Mouse (Mus musculus): ENCODE data around the gene Fbxo39. TPM values are rescaled to one million over a fixed set of nuclear protein-coding genes. Genes with fewer than 3 reads are reported as not detected.

Fbxo39 gene
- under 1 TPM in 12 of 26 experiments, not detected in 14; 0.29 to 0.92 (median 0.52) TPM for total RNA-seq (2018; cell fraction: chromatin; rRNA removed)
- total RNA-seq (2018; cell fraction: cytosol; rRNA removed): under 1 TPM in 7 of 26 experiments, not detected in 19; 0.05 to 0.15 (median 0.07) TPM
- 1 to 10 TPM in 2 of 26 experiments, under 1 TPM in 19, not detected in 5; 0.34 to 1.7 (median 0.60) TPM for total RNA-seq (2018; cell fraction: nucleus; rRNA removed)
- not detected in 3 replicates for polyA plus RNA-seq (2018)

- H3K4me3 ChIP-seq (ENCODE audit: inconsistent target): no peak within 1 kb of the TSS
- no peaks in the 10 kb centered on the region for H3K79me2 ChIP-seq (ENCODE audit: inconsistent target)
- no peak within 1 kb of the TSS for H3K27ac ChIP-seq
- 17% methylated on average over 38 of the region's 42 CpGs for WGBS (ENCODE audit: missing documents)
- H3K36me3 ChIP-seq (ENCODE audit: inconsistent target): peaks cover 24% of the 10 kb centered on the region
These were observed at the start of gene Fbxo39 for GRCm38 (mm10) chr11:72314151-72314895. Gene Fbxo39, plus strand, starts transcription at chr11:72314444.

GRCm38 (mm10) chr11:72265483-72265882 lies 48.8 kb upstream of the Fbxo39 start:
- H3K4me3 ChIP-seq (ENCODE audit: inconsistent target): no peak overlapping the region
- H3K27ac ChIP-seq: no peak overlapping the region
- H3K79me2 ChIP-seq (ENCODE audit: inconsistent target): no peaks in the 10 kb centered on the region
- 17% methylated on average over 11 of the region's 11 CpGs for WGBS (ENCODE audit: missing documents)
- no peaks in the 10 kb centered on the region for H3K36me3 ChIP-seq (ENCODE audit: inconsistent target)

GRCm38 (mm10) chr11:72266207-72266959 lies 47.9 kb upstream of the Fbxo39 start:
- Histone ChIP-seq H3K4me3 (ENCODE audit: inconsistent target) (no peak overlapping the region), H3K27ac (no peak overlapping the region), H3K36me3 (ENCODE audit: inconsistent target) (no peaks in the 10 kb centered on the region), H3K79me2 (ENCODE audit: inconsistent target) (no peaks in the 10 kb centered on the region)
- 2% methylated on average over 46 of the region's 46 CpGs for WGBS (ENCODE audit: missing documents)

GRCm38 (mm10) chr11:72266960-72267560 lies 47.2 kb upstream of the Fbxo39 start, which contains the start of gene Slc13a5:
Gene Slc13a5, minus strand, starts transcription at chr11:72267222.
- WGBS (ENCODE audit: missing documents): 9% methylated on average over 36 of the region's 36 CpGs
- no peak within 1 kb of the TSS for H3K4me3 ChIP-seq (ENCODE audit: inconsistent target)
- H3K36me3 ChIP-seq (ENCODE audit: inconsistent target): no peaks in the 10 kb centered on the region
- no peaks in the 10 kb centered on the region for H3K79me2 ChIP-seq (ENCODE audit: inconsistent target)
- no peak within 1 kb of the TSS for H3K27ac ChIP-seq

DNA sequence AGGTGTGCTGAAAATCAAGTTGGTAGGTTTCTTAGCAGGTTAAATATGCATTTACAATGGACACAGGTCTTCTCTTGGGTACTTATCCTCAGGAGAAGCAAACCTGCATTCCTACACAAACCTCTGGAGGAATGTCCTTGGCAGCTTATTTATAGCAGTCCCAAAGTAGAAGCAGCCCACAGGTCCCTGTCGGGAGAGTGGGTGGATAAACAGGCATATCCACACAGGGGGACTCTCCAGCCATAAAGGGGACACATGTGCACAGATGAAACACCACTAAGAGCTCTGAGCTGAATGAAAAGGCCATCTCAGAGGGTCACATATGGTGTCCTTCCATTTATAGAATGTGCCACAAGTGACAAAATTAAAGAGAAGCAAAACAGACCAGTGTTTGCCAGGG lies 42.5 kb upstream of the Fbxo39 start:
- 58% methylated on average over 1 of the region's 1 CpGs for whole genome bisulfite sequencing (ENCODE audit: missing documents)
- Histone ChIP-seq H3K79me2 (ENCODE audit: inconsistent target) (no peaks in the 10 kb centered on the region), H3K36me3 (ENCODE audit: inconsistent target) (no peaks in the 10 kb centered on the region), H3K27ac (no peak overlapping the region), H3K4me3 (ENCODE audit: inconsistent target) (no peak overlapping the region)

GRCm38 (mm10) chr11:72273341-72273740 lies 40.9 kb upstream of the Fbxo39 start:
- H3K36me3 ChIP-seq (ENCODE audit: inconsistent target): no peaks in the 10 kb centered on the region
- WGBS (ENCODE audit: missing documents): 82% methylated on average over 3 of the region's 3 CpGs
- H3K4me3 ChIP-seq (ENCODE audit: inconsistent target): no peak overlapping the region
- no peak overlapping the region for H3K27ac ChIP-seq
- no peaks in the 10 kb centered on the region for H3K79me2 ChIP-seq (ENCODE audit: inconsistent target)

GRCm38 (mm10) chr11:72281143-72281851 lies 32.9 kb upstream of the Fbxo39 start:
- no peak overlapping the region for H3K27ac ChIP-seq
- H3K79me2 ChIP-seq (ENCODE audit: inconsistent target): no peaks in the 10 kb centered on the region
- no peaks in the 10 kb centered on the region for H3K36me3 ChIP-seq (ENCODE audit: inconsistent target)
- 85% methylated on average over 5 of the region's 5 CpGs for WGBS (ENCODE audit: missing documents)
- H3K4me3 ChIP-seq (ENCODE audit: inconsistent target): no peak overlapping the region

DNA sequence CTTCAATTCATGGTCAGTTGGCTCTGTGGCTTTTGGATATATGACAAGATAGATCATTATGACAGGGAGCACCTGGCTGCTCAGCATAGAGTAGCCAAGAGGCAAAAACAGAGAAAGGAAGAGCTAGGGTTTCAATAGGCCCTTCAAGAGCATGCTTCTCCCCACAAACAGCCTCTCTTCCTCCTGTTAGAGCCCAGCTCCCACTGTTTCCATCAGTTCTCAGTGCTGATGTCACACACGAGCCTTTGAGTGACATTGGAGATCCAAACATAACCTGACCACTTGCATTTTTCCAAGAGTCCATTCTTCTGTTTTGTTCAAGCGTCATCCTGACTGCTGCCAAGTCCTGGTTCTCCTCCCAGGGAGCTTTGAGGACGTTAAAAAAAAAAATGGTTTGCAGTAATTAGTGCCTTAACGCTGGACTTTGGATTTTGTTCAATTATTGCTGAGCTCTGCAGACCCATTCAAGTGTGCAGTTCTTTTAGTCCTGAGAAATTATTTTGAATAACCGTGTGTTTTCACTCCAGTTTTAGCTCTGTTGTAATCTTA lies 32.3 kb upstream of the Fbxo39 start:
- no peaks in the 10 kb centered on the region for H3K36me3 ChIP-seq (ENCODE audit: inconsistent target)
- no peaks in the 10 kb centered on the region for H3K79me2 ChIP-seq (ENCODE audit: inconsistent target)
- 79% methylated on average over 5 of the region's 5 CpGs for WGBS (ENCODE audit: missing documents)
- no peak overlapping the region for H3K4me3 ChIP-seq (ENCODE audit: inconsistent target)
- H3K27ac ChIP-seq: no peak overlapping the region

DNA sequence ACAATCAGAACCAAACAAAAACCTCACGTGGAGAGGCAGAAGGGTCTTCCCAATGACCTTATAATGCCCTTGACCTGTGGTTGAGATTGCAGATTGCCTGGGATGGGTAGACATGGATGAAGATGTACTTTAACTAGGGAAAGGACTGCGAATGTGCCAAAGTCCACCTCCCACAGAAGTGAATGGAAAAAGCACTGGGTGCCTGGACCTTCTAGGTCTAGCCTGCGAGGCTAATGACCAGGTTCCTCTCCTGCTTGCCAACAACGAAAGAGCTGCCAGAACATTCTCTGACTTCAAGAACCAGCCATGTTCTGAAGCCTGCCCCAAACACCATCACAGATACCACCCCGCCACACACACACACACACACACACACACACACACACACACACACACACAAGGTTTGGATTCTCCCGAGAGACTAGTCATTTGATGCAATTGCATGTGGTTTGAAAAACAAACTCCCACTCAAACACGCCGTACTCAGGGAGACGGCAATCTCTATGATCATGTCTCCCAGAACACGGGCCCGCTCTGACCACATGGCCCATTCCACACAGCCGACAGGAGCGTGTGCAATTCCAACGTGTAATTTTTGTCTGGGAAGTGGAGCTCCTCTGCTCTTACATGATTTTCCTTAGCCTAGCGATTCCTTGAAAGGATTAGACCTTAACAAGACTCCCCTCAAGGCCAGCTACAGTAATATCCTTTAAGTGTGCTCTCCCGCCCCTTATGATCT lies 30.6 kb upstream of the Fbxo39 start:
- no peak overlapping the region for H3K27ac ChIP-seq
- no peaks in the 10 kb centered on the region for H3K79me2 ChIP-seq (ENCODE audit: inconsistent target)
- WGBS (ENCODE audit: missing documents): 89% methylated on average over 14 of the region's 16 CpGs
- H3K36me3 ChIP-seq (ENCODE audit: inconsistent target): no peaks in the 10 kb centered on the region
- no peak overlapping the region for H3K4me3 ChIP-seq (ENCODE audit: inconsistent target)

DNA sequence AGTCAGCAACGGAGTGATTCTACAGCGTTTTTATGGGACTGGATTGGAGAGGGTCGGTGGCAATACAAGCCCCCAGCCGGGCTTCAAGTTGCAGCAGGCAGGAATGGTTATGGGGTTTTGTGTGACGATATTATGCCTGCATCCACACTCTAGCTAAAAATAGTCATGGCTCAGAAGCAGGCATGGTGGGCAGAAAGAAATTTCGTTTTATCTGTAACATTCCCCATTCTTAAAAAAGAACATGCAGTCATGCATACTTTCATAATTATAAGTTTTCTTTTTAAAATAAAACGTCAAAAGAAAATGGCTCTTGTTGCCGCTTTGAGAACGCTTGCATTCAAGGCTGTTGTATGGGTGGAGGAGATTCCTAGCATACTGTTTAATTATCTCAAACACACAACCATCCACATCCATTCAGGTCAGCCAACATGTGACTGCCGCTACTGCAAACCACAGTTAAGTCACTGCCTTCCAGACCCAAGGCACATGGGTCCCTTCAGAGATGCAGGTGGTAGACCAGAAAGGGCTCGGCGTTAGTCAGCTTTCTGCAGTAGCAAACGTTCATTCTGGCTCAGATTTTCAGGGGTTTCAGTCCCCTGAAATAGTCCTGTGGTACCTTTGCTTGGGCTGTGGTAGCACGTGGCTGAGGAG lies 29.6 kb upstream of the Fbxo39 start:
- Histone ChIP-seq H3K36me3 (ENCODE audit: inconsistent target) (no peaks in the 10 kb centered on the region), H3K4me3 (ENCODE audit: inconsistent target) (no peak overlapping the region), H3K27ac (no peak overlapping the region), H3K79me2 (ENCODE audit: inconsistent target) (no peaks in the 10 kb centered on the region)
- 84% methylated on average over 14 of the region's 14 CpGs for WGBS (ENCODE audit: missing documents)

GRCm38 (mm10) chr11:72285971-72286480 lies 28.2 kb upstream of the Fbxo39 start:
- Histone ChIP-seq H3K79me2 (ENCODE audit: inconsistent target) (no peaks in the 10 kb centered on the region), H3K27ac (no peak overlapping the region), H3K36me3 (ENCODE audit: inconsistent target) (no peaks in the 10 kb centered on the region), H3K4me3 (ENCODE audit: inconsistent target) (no peak overlapping the region)
- WGBS (ENCODE audit: missing documents): 76% methylated on average over 6 of the region's 6 CpGs

- Histone ChIP-seq H3K79me2 (ENCODE audit: inconsistent target) (no peaks in the 10 kb centered on the region), H3K4me3 (ENCODE audit: inconsistent target) (no peak overlapping the region), H3K27ac (no peak overlapping the region), H3K36me3 (ENCODE audit: inconsistent target) (no peaks in the 10 kb centered on the region)
- WGBS (ENCODE audit: missing documents): 82% methylated on average over 3 of the region's 3 CpGs
These were observed 27.6 kb upstream of the Fbxo39 start for GRCm38 (mm10) chr11:72286651-72287050.

DNA sequence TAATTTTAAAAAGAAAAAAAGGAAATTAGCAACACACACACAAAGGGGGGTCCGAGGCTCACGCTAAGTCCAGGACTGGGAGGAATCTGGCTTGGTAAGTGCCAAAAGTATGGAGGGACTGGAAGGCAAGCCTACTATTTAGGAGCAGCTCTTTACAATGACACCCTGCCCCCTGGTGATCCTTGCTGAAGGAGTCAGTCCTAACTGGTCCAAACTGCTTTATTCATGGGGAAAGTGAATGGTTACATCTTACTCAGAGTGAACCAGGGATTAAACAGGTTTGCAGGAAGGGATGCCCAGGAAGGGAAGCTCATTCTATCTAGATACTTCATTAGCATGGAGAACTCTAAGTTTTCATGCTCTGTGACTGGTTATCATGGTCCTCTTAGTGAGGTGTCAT lies 27.1 kb upstream of the Fbxo39 start:
- Histone ChIP-seq H3K36me3 (ENCODE audit: inconsistent target) (no peaks in the 10 kb centered on the region), H3K27ac (no peak overlapping the region), H3K79me2 (ENCODE audit: inconsistent target) (no peaks in the 10 kb centered on the region), H3K4me3 (ENCODE audit: inconsistent target) (no peak overlapping the region)
- WGBS (ENCODE audit: missing documents): 70% methylated on average over 2 of the region's 2 CpGs

All from macrophage (primary cell).